Mouse (Mus musculus) lung, embryonic 15.5 days (tissue): Measurements from ENCODE around the gene D430041D05Rik. TPM values are rescaled to one million over a fixed set of nuclear protein-coding genes. Genes with fewer than 3 reads are reported as not detected.

Source experiments
- ATAC-seq: fragments of 200-750 bp; cut with Nextera tagmentation; 2 replicates; pipeline ENCODE4 v1.8.0; 2017; ENCODE audit warnings: moderate number of reproducible peaks, borderline replicate concordance; ENCODE audit not compliant: low FRiP score, low TSS enrichment; ENCODE audit errors: extremely low read depth
- H3K27ac ChIP-seq: fragments of 300-500 bp; sonication (generic); 2 replicates; pipeline ENCODE4 v1.5.1; 2015; ENCODE audit warnings: moderate library complexity, mild to moderate bottlenecking, inconsistent platforms
- H3K27me3 ChIP-seq: fragments of 300-500 bp; sonication (generic); 2 replicates; pipeline ENCODE4 v1.6.1; 2015; ENCODE audit warnings: inconsistent platforms
- H3K36me3 ChIP-seq: fragments of 300-500 bp; sonication (generic); 2 replicates; pipeline ENCODE4 v1.6.1; 2015; ENCODE audit warnings: inconsistent platforms
- H3K4me1 ChIP-seq: fragments of 300-500 bp; sonication (generic); 2 replicates; pipeline ENCODE4 v1.6.1; 2015; ENCODE audit warnings: inconsistent platforms
- H3K4me2 ChIP-seq: fragments of 300-500 bp; sonication (generic); 2 replicates; pipeline ENCODE4 v1.6.1; 2015; ENCODE audit warnings: inconsistent platforms, mild to moderate bottlenecking, moderate library complexity
- H3K4me3 ChIP-seq: fragments of 300-500 bp; sonication (generic); 2 replicates; pipeline ENCODE4 v1.5.1; 2015; ENCODE audit warnings: mild to moderate bottlenecking, inconsistent platforms
- H3K9ac ChIP-seq: fragments of 300-500 bp; sonication (generic); 2 replicates; pipeline ENCODE4 v1.6.1; 2015; ENCODE audit warnings: inconsistent platforms
- H3K9me3 ChIP-seq: fragments of 300-500 bp; sonication (generic); 2 replicates; pipeline ENCODE4 v1.6.1; 2016; ENCODE audit warnings: inconsistent platforms
- WGBS: fragments of 180-500 bp; shearing (Covaris S2); methylation state at CpG from one replicate; pipeline ENCODE4 v1.1.7; 2015; 5-methylcytosine and 5-hydroxymethylcytosine counted together
- polyA plus RNA-seq: library from polyadenylated mRNA; unstranded; fragments of >200 nt; fragmentation: Nextera tagmentation; extraction: Ambion mirVana; gene quantifications from 2 replicates; pipeline ENCODE4 v1.2.1, GENCODE M21; 2015

Gene D430041D05Rik
- polyA plus RNA-seq, 1 experiment from 2014 or later = 1.3 TPM

DNA sequence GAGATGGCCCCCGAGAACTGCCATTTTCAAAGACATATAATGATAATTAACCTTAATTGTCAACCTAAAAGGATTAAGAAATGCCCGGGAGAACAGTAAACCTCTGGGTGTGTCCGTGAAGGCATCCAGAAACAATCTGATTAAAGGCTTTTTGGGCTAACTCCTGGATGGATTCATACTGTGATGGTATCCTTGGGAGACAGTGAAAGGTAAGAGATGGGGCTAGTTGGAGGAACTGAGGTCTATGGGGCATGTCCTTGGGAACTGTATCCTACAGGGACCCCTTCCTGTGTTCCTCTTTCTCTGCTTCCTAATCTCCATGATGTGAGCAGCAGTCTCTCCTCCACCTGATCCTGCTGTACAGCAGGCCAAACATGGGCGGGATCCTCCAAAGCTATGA lies 38.7 kb downstream of the D430041D05Rik start:
- no peak for ATAC-seq
- Histone ChIP-seq H3K36me3 (no peaks in the 10 kb centered on the region), H3K4me3 (no peak overlapping the region), H3K27ac (no peak overlapping the region), H3K9ac (no peak overlapping the region), H3K27me3 (no peaks in the 10 kb centered on the region), H3K4me2 (no peak overlapping the region), H3K4me1 (peaks cover 15% of the 10 kb centered on the region), H3K9me3 (no peaks in the 10 kb centered on the region)
- WGBS = 79% methylated on average over 4 of the region's 4 CpGs

DNA sequence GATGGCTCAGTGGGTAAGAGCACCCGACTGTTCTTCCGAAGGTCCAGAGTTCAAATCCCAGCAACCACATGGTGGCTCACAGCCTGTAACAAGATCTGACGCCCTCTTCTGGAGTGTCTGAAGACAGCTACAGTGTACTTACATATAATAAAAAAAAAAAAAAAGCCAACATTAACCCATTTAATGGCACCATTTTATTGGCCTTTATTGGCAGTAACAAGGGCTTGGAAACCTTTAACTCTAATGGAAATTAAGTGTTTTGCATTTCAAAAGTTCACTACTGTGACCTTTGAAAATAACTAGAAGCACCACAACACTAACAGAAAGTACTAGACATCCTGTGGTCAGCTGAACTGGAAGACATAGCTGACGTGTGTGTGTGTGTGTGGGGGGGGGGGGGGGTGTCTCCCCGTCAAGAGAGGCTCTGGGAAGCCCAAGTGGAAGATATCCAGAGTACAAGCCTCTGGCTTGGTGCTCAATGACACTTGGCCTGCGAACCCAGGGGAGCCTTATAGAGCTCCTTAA lies 39.1 kb downstream of the D430041D05Rik start:
- Histone ChIP-seq H3K27me3 (no peaks in the 10 kb centered on the region), H3K9ac (no peak overlapping the region), H3K36me3 (no peaks in the 10 kb centered on the region), H3K9me3 (no peaks in the 10 kb centered on the region), H3K4me2 (no peak overlapping the region), H3K4me1 (peaks cover 20% of the 10 kb centered on the region), H3K27ac (no peak overlapping the region), H3K4me3 (no peak overlapping the region)
- 74% methylated on average over 6 of the region's 6 CpGs for WGBS
- no peak for ATAC-seq

DNA sequence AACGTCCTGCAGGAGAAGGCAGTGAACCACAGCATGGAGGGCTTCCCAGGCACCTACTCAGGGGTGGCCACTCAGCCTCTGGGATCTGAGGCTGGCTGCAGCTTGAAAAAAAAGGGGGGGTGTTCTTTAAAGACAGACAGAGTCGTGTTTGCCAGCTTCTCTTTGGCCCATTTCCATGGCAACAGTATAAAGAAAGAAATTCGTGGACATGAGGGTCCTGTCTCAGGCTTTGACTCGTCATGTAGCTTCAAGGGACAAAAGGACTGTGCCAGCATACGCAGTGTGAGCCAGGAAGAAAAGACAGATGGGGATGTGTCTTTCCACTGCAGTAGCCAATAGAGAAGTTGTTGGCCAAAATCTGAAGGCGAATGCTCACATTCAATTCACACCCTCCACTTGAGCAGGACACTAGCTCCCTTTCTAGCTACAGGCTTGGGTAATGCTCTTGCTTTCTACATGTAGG lies 42.9 kb downstream of the D430041D05Rik start:
- Histone ChIP-seq H3K27me3 (no peaks in the 10 kb centered on the region), H3K27ac (peak overlapping the region; percentile 55), H3K9me3 (no peaks in the 10 kb centered on the region), H3K36me3 (no peaks in the 10 kb centered on the region), H3K4me2 (no peak overlapping the region), H3K4me3 (no peak overlapping the region), H3K4me1 (peaks cover 22% of the 10 kb centered on the region), H3K9ac (no peak overlapping the region)
- 17% methylated on average over 6 of the region's 6 CpGs for WGBS
- ATAC-seq = peak; percentile 92

DNA sequence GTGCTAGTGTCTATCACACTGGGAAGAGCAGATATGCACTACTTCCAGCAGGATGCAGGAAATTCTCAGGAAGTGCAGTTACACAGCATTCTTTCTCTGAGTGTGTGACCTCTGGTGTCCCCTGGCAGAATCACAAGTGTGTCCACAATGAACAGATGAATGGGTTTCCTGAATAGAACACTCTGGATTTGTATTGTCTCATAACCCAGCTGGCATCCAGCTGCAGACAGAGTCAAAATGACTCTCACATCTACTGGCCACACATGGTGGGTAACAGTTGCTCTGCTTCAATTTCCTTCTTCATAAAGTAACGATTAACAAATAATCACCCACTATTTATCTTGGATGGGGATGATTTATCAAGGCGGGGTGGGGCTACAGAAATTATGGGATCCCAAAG lies 43.5 kb downstream of the D430041D05Rik start:
- Histone ChIP-seq H3K4me2 (no peak overlapping the region), H3K9ac (no peak overlapping the region), H3K27me3 (no peaks in the 10 kb centered on the region), H3K36me3 (no peaks in the 10 kb centered on the region), H3K4me3 (no peak overlapping the region), H3K27ac (peak overlapping the region; percentile 55), H3K4me1 (peaks cover 22% of the 10 kb centered on the region), H3K9me3 (no peaks in the 10 kb centered on the region)
- ATAC-seq = peak; percentile 84
- 41% methylated on average over 2 of the region's 2 CpGs for WGBS

DNA sequence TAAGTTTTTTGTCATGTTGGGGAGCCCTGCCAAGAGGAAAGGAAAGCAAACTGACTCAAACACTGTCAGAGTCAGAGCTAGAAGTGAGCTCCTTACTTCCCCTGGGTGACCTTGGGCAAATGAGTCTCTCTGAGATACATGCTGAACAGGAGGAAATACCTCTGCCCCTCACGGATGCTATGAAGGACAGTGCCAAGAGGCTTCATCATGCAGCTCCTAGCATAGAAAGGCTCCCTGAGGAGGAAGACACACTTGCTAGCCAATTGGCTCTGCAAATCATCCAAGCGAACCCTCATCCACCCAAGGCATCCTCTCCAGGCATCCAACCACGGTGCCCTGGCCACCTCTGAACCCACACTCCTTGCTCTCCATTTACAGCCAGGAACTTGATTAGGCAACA lies 51.5 kb downstream of the D430041D05Rik start:
- H3K36me3 ChIP-seq = no peaks in the 10 kb centered on the region
- no peak overlapping the region for H3K4me3 ChIP-seq
- peaks cover 16% of the 10 kb centered on the region; the same call in 1 of the 2 replicates for H3K4me1 ChIP-seq
- H3K9me3 ChIP-seq = no peaks in the 10 kb centered on the region
- H3K27ac ChIP-seq = no peak overlapping the region
- ATAC-seq = no peak
- no peaks in the 10 kb centered on the region for H3K27me3 ChIP-seq
- WGBS = 57% methylated on average over 3 of the region's 3 CpGs
- H3K9ac ChIP-seq = no peak overlapping the region
- no peak overlapping the region for H3K4me2 ChIP-seq

DNA sequence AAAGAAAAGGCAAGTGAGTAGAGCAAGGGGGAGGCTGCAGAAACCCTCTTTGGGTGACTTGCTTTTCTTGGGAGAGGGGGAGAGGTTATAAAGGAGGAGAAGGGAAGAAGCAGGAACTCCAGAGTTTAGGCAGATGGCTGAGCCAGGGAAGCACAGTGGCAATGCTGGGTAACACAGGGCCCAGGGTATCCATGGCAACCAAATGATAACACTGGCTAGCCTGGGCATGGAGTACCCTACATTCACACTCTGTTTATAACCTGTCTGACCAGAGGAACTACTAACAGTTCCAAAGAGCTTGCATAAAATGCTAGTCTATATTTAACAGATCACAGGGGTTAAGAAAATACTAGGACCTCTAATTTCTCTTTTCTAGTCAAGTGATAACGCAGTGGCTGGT lies 51.9 kb downstream of the D430041D05Rik start:
- Histone ChIP-seq H3K9ac (no peak overlapping the region), H3K4me1 (peaks cover 16% of the 10 kb centered on the region; the same call in 1 of the 2 replicates), H3K36me3 (no peaks in the 10 kb centered on the region), H3K4me2 (no peak overlapping the region), H3K27me3 (no peaks in the 10 kb centered on the region), H3K9me3 (no peaks in the 10 kb centered on the region), H3K27ac (no peak overlapping the region), H3K4me3 (no peak overlapping the region)
- no peak for ATAC-seq
- WGBS = 55% methylated on average over 1 of the region's 1 CpGs

DNA sequence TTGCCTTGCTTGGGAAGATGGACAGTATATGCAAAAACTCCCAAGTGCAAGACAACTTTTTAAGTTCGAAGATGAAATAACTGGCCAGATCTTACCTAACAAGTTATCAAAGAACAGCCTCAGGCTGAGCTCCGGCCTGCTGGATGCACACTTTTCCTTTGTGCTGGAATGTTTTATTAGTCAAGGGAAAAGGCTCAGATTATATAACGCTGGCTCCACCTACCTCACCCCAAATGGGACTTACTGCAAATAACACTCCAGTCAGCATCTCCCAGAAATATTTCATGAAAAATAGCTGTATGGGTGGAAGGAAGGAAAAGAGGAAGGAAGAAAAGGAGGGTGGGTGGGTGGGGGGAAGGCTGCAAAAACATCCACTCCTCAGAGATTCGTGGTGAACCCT lies 54.3 kb downstream of the D430041D05Rik start:
- H3K4me1 ChIP-seq = peaks cover 16% of the 10 kb centered on the region; the same call in 1 of the 2 replicates
- 63% methylated on average over 4 of the region's 4 CpGs for WGBS
- no peak overlapping the region for H3K4me3 ChIP-seq
- no peak for ATAC-seq
- H3K36me3 ChIP-seq = no peaks in the 10 kb centered on the region
- H3K27me3 ChIP-seq = no peaks in the 10 kb centered on the region
- H3K4me2 ChIP-seq = no peak overlapping the region
- H3K9me3 ChIP-seq = no peaks in the 10 kb centered on the region
- H3K9ac ChIP-seq = no peak overlapping the region
- no peak overlapping the region for H3K27ac ChIP-seq

DNA sequence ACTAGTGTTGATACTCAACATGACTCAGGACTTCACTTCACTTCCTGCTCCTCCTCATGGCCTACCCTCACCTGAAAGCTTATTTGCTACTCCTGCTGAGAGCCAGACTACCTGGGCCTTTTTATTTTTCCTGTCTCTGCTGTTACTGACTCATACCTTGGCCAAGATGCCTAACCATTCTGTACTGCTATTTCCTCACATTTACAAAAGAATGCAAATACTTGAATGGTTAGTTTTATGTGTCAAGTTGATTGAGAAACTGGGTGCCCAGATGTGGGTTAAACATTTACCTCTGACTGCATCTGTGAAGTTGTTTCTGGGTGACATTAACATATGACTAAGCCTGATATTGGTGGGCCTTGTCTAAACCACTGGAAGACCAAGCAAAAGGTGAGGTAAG lies 56.7 kb downstream of the D430041D05Rik start:
- no peaks in the 10 kb centered on the region for H3K9me3 ChIP-seq
- no peak overlapping the region for H3K27ac ChIP-seq
- no peak overlapping the region for H3K9ac ChIP-seq
- no peak overlapping the region for H3K4me3 ChIP-seq
- no peaks in the 10 kb centered on the region for H3K27me3 ChIP-seq
- 0 out of 2 replicates have a peak, but pooled peaks cover 2% of the 10 kb centered on the region for H3K4me1 ChIP-seq
- H3K4me2 ChIP-seq = no peak overlapping the region
- ATAC-seq = no peak
- no peaks in the 10 kb centered on the region for H3K36me3 ChIP-seq

DNA sequence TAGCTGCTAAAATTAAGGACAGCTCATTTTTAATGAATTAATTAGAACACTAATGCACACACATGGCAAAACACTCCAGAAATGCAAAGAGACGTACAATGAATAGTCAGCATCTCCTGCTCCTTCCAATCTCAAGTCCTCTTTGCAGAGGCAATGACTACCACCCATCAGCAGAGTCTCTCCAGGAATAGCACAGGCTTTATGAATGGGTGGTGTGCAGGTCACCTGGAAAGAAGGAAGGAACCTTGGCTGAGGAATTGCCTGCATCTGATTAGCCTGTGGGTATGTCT lies 58.7 kb downstream of the D430041D05Rik start:
- 82% methylated on average over 1 of the region's 1 CpGs for WGBS
- H3K36me3 ChIP-seq = no peaks in the 10 kb centered on the region
- H3K9me3 ChIP-seq = no peaks in the 10 kb centered on the region

DNA sequence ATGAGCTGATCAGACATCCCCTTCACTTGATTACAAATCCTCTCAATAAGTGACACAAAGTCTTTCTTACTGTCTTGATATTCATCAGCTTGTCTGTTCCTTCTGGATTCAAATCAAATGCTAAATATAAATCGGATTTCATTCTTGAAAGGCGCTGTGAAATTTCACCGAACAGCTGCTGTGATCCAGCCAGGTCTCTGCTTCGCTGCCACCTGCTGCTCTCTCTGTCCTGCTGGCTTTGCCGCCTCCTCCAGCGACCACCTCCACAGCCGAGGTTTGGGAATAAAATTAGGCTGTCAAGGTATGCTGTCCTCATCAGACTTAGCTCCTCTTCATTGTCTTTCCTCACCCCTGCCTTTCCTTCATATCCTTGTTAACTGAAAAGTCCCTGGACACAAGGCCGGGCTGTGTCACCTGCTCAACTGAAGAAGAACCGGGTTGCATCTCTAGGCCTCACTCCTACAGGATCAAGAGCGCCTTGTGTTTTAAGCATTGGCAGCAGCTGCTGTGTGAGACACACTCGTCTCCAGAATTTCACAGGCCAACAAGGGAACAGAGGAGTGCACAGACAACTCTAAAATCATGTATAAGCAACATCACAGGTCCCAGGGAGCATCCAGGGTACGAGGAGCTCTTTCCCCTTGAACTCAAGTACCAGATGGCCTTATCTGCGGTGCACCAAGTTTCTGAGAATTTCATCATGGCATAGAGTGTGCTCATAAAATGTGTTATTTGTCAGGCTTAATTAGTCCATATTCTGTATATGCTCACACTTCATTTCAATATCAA lies 59.2 kb downstream of the D430041D05Rik start:
- H3K27me3 ChIP-seq = no peaks in the 10 kb centered on the region
- H3K27ac ChIP-seq = no peak overlapping the region
- 74% methylated on average over 13 of the region's 13 CpGs for WGBS
- no peaks in the 10 kb centered on the region for H3K36me3 ChIP-seq
- H3K4me2 ChIP-seq = no peak overlapping the region
- H3K4me3 ChIP-seq = no peak overlapping the region
- H3K9me3 ChIP-seq = no peaks in the 10 kb centered on the region
- no peaks in the 10 kb centered on the region for H3K4me1 ChIP-seq
- ATAC-seq = no peak
- H3K9ac ChIP-seq = no peak overlapping the region

More for the DNA sequence above, 58.7 kb downstream of the D430041D05Rik start:
- Histone ChIP-seq H3K4me1 (no peaks in the 10 kb centered on the region), H3K4me3 (no peak overlapping the region), H3K4me2 (no peak overlapping the region), H3K27me3 (no peaks in the 10 kb centered on the region), H3K27ac (no peak overlapping the region), H3K9ac (no peak overlapping the region)
- no peak for ATAC-seq

DNA sequence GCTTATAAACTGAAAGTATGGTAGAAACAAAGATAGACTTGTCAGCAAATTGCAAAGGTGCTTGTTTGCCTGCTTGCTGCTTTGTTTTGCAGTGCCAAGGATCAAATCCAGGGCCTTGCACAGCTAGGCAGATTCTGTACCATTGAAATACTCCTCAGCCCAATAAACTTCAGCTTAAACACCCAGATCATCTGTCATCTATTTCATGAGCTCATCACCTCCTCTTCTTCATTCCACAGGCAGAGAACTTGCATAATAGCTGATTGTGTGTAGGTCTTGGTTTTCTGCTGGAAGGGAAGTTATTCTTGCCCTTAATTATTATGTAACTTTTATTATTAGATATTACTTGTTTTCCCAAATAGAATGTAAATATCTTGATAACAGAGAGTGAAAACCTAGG lies 73.2 kb downstream of the D430041D05Rik start:
- Histone ChIP-seq H3K27ac (no peak overlapping the region), H3K9ac (no peak overlapping the region), H3K4me1 (no peaks in the 10 kb centered on the region), H3K9me3 (no peaks in the 10 kb centered on the region), H3K4me2 (no peak overlapping the region), H3K27me3 (no peaks in the 10 kb centered on the region), H3K4me3 (no peak overlapping the region), H3K36me3 (no peaks in the 10 kb centered on the region)
- ATAC-seq = no peak

DNA sequence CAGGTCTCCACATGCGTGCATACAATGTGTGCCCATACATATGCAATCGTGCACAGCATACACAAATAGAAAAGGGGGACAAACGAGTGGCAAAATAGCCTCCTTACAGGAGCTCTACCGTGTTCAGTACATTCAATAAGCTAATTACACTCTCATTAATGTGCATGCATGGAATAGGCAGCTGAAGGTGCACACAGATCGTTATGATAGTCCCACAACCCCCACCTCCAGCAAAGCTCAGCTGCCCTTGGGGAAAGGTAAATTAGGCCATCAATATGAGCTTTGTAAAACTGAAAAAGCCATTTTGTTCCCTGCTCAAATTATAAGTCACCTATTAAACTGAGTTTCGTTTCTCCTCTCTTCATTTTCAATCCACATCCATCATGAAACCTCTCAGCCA lies 75.0 kb downstream of the D430041D05Rik start:
- 75% methylated on average over 6 of the region's 6 CpGs for WGBS
- no peak overlapping the region for H3K4me2 ChIP-seq
- H3K9me3 ChIP-seq = no peaks in the 10 kb centered on the region
- ATAC-seq = no peak
- no peak overlapping the region for H3K27ac ChIP-seq
- no peak overlapping the region for H3K4me3 ChIP-seq
- H3K9ac ChIP-seq = no peak overlapping the region
- no peaks in the 10 kb centered on the region for H3K4me1 ChIP-seq
- H3K27me3 ChIP-seq = no peaks in the 10 kb centered on the region
- H3K36me3 ChIP-seq = no peaks in the 10 kb centered on the region
